Mouse (Mus musculus) heart, postnatal 25 days (tissue): ENCODE results near the gene Olfr809. TPM values are rescaled to one million over a fixed set of nuclear protein-coding genes. Genes with fewer than 3 reads are reported as not detected.

ENCODE experiments used
- DNase-seq: peaks from one replicate; pipeline ENCODE4 v3.0.0; 2022; ENCODE audit warnings: low spot score
- intact Hi-C: fragments of 180-260 bp; cut with DNase I; formaldehyde crosslinking; loops from one replicate; pipeline ENCODE4 v1.15.1; 2025
- microRNA-seq: library from miRNA; unstranded; fragments of <30 nt; microRNA quantifications from one replicate; pipeline ENCODE4 v1.2.0, GENCODE M21; 2022
- total RNA-seq, 2 experiments: library from RNA; stranded (reverse); gene quantifications; 2 replicates each; pipeline ENCODE4 v1.2.3; 2021

Gene Olfr809
- total RNA-seq, result not detected

DNA sequence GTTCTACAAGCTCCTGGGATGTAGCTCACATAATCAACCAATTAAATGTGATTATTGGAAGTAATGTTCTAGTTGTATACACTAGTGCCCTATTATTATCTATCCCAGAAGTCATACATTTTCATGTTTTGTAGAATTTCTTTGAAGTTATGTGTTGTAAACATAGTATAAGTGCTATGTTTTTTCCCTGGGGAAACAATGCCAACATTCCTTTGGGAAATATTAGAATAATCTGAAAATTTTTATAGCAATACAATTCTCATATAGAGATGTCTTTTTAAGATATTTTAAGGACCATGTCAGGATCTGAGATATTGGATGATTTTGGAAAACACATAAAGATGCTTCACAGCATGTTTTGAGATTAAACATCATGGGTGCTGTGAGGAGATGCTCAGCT, at the start of gene Olfr809:
Gene Olfr809 (plus strand): TSS at position 301 of the 400 bp plus-strand sequence.
- no peak for DNase-seq
- intact Hi-C loops, result no loop called here

- DNase-seq, result no peak
- intact Hi-C loops, result no loop called here
Observed at GRCm38 (mm10) chr10:129729275-129729674, 45.2 kb upstream of the Olfr809 start, which contains the start of gene Olfr805. Gene Olfr805, minus strand, starts transcription at chr10:129729375.

GRCm38 (mm10) chr10:129741821-129742220, 32.6 kb upstream of the Olfr809 start, which contains the start of gene Olfr806:
Gene Olfr806, minus strand, starts transcription at chr10:129741921.
- DNase-seq, result no peak
- intact Hi-C loops, result no loop called here

GRCm38 (mm10) chr10:129757693-129758092, 16.7 kb upstream of the Olfr809 start, which contains the start of gene Olfr807:
Gene Olfr807, minus strand, starts transcription at chr10:129757793.
- intact Hi-C loops, result no loop called here

GRCm38 (mm10) chr10:129765182-129765581, 9.3 kb upstream of the Olfr809 start, which contains the start of gene Olfr808:
Gene Olfr808, plus strand, starts transcription at chr10:129765482.
- intact Hi-C loops, result no loop called here
- no peak for DNase-seq

More at GRCm38 (mm10) chr10:129757693-129758092, 16.7 kb upstream of the Olfr809 start, which contains the start of gene Olfr807:
- no peak for DNase-seq

DNA sequence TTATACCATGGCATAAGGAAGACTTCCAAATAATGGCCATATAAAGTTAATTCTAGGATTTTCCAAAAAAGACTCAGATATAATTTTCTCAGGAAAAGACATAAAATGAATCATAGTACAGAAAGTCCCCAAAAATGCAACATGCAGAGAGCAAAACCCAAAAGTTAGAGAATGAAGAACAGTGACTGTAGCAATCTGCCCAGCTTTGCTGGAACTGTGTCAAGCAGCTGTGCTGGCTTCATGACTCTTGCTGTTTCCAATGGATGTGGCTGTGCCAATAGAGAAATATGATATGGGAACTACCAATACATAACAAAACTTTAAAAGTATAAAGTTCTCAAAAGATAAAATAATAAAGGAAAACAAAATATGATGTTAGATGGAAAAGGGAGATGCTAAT, 3.7 kb downstream of the Olfr809 start:
- intact Hi-C loops, result no loop called here
- DNase-seq, result no peak

GRCm38 (mm10) chr10:129794817-129795216, 20.4 kb downstream of the Olfr809 start, which contains the start of gene Olfr810:
Gene Olfr810, minus strand, starts transcription at chr10:129794917.
- intact Hi-C loops, result no loop called here
- no peak for DNase-seq

- DNase-seq, result no peak
- intact Hi-C loops, result no loop called here
Observed at GRCm38 (mm10) chr10:129804296-129804695, 29.9 kb downstream of the Olfr809 start, which contains the start of gene Olfr811. Gene Olfr811, minus strand, starts transcription at chr10:129804396.

Small RNA genes lying within 50 kb of the gene (microRNA-seq; reads per million reads assigned to microRNA genes)
- gene Gm24485, result not detected

Other genes starting within 250 kb of the Olfr809 start
- gene Olfr792, start 235.5 kb upstream of the Olfr809 start, total RNA-seq, result not detected
- gene Olfr794, start 207.0 kb upstream of the Olfr809 start, total RNA-seq, result not detected
- gene Olfr796, start 162.1 kb upstream of the Olfr809 start, total RNA-seq, result not detected
- gene Olfr798, start 146.7 kb upstream of the Olfr809 start, total RNA-seq, result not detected
- not detected for gene Olfr799, start 137.2 kb upstream of the Olfr809 start, total RNA-seq
- not detected for gene Olfr800, start 116.9 kb upstream of the Olfr809 start, total RNA-seq
- gene Olfr801, start 100.8 kb upstream of the Olfr809 start, total RNA-seq, result not detected
- gene Olfr802, start 86.5 kb upstream of the Olfr809 start, total RNA-seq, result not detected
- gene Olfr803, start 80.4 kb upstream of the Olfr809 start, total RNA-seq, result not detected
- gene Olfr804, start 71.4 kb upstream of the Olfr809 start, total RNA-seq, result not detected
- not detected for gene Olfr805, start 45.3 kb upstream of the Olfr809 start, total RNA-seq
- not detected for gene Olfr806, start 32.7 kb upstream of the Olfr809 start, total RNA-seq
- gene Olfr807, start 16.8 kb upstream of the Olfr809 start, total RNA-seq, result not detected
- gene Olfr808, start 9.2 kb upstream of the Olfr809 start, total RNA-seq, result not detected
- gene Olfr810, start 20.3 kb downstream of the Olfr809 start, total RNA-seq, result not detected
- gene Olfr811, start 29.8 kb downstream of the Olfr809 start, total RNA-seq, result not detected
- not detected for gene Olfr812, start 71.5 kb downstream of the Olfr809 start, total RNA-seq
- gene Olfr813, start 80.7 kb downstream of the Olfr809 start, total RNA-seq, result not detected
- not detected for gene Olfr814, start 105.2 kb downstream of the Olfr809 start, total RNA-seq
- gene Olfr815, start 131.2 kb downstream of the Olfr809 start, total RNA-seq, result not detected
- gene Olfr816, start 141.0 kb downstream of the Olfr809 start, total RNA-seq, result not detected
- not detected for gene Olfr818, start 174.5 kb downstream of the Olfr809 start, total RNA-seq
- not detected for gene Olfr819, start 192.6 kb downstream of the Olfr809 start, total RNA-seq
- not detected for gene Olfr247, start 201.5 kb downstream of the Olfr809 start, total RNA-seq
- not detected for gene Gm10310, start 210.4 kb downstream of the Olfr809 start, total RNA-seq
- gene Olfr820, start 238.0 kb downstream of the Olfr809 start, total RNA-seq, result not detected